8 mouse cellular contexts compared by ENCODE assay signal in the genomic region with DNA sequence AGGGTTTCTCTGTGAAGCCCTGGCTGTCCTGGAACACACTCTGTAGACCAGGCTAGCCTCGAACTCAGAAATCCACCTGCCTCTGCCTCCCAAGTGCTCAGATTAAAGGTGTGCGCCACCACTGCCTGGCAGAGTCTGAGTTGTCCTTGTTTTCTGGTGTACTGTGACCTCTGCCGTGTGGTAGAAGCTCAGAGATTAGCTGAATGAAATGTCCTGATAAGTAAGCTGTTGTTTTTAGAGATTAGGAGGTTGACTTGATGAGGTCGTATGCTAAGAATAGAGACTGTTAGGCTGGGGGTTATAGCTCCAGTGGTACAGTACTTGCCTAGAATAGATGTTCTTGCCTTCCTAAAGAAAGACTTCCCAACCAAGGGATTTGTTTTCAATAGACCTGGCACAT. TPM values are rescaled to one million over a fixed set of nuclear protein-coding genes. Genes with fewer than 3 reads are reported as not detected.
DNase-seq lines count a peak whose midpoint lies in the region; ATAC-seq and TF ChIP-seq lines count a peak whose summit lies in the region.

No protein-coding gene starts in this region.

- no peak for TF ChIP-seq POLR2A in limb, embryonic 14.5 days (IDR thresholded peaks at IDR 0.05; ENCODE audit: borderline replicate concordance, extremely low read depth, insufficient read depth, insufficient read length)

- peaks cover 32% of the 10 kb centered on the region for H3K4me1 ChIP-seq in lung, embryonic 15.5 days
- H3K4me1 ChIP-seq in forebrain, embryonic 14.5 days (ENCODE audit: control insufficient read depth, insufficient read depth, low read length): peaks cover 20% of the 10 kb centered on the region
- peaks cover 20% of the 10 kb centered on the region for H3K4me1 ChIP-seq in limb, embryonic 14.5 days (ENCODE audit: control insufficient read depth, insufficient read depth, low read length)
- peaks cover 26% of the 10 kb centered on the region for H3K4me1 ChIP-seq in stomach, embryonic 14.5 days (ENCODE audit: control insufficient read depth, insufficient read depth, low read length)

- H3K27me3 ChIP-seq in lung, embryonic 15.5 days: no peaks in the 10 kb centered on the region
- no peaks in the 10 kb centered on the region for H3K27me3 ChIP-seq in forebrain, embryonic 14.5 days (replicated peaks; ENCODE audit: control insufficient read depth, insufficient read depth, low read length)
- H3K27me3 ChIP-seq in limb, embryonic 14.5 days (ENCODE audit: control insufficient read depth, insufficient read depth, low read length): no peaks in the 10 kb centered on the region
- H3K27me3 ChIP-seq in stomach, embryonic 14.5 days (ENCODE audit: control insufficient read depth, insufficient read depth, low read length): no peaks in the 10 kb centered on the region

- no peak for DNase-seq in lung, postnatal 14 days
- DNase-seq in forebrain, embryonic 14.5 days (ENCODE audit: low spot score): no peak
- no peak for DNase-seq in limb, embryonic 14.5 days (ENCODE audit: low spot score)
- DNase-seq in left cerebral cortex, postnatal 14 days (ENCODE audit: low spot score in 2 of 2): no peak
- DNase-seq in adrenal gland, postnatal 4 days (ENCODE audit: low spot score in 2 of 2): no peak
- DNase-seq in cerebellum, postnatal 25 days: no peak

- peak overlapping the region; percentile 76 for H3K9ac ChIP-seq in lung, embryonic 15.5 days
- H3K9ac ChIP-seq in forebrain, embryonic 14.5 days (ENCODE audit: low read length): peak overlapping the region; percentile 88; the same call in 1 of the 2 replicates
- H3K9ac ChIP-seq in limb, embryonic 14.5 days (ENCODE audit: low read depth, low read length, severe bottlenecking): peak overlapping the region; percentile 98; the same call in 1 of the 2 replicates
- peak overlapping the region; percentile 60; the same call in 1 of the 2 replicates for H3K9ac ChIP-seq in stomach, embryonic 14.5 days (replicated peaks; ENCODE audit: low read depth, low read length)

- 66% methylated on average over 4 of the region's 4 CpGs for WGBS in lung, embryonic 15.5 days
- whole genome bisulfite sequencing in forebrain, embryonic 14.5 days: 85% methylated on average over 4 of the region's 4 CpGs
- WGBS in limb, embryonic 14.5 days: 90% methylated on average over 4 of the region's 4 CpGs
- WGBS in stomach, embryonic 14.5 days: 76% methylated on average over 4 of the region's 4 CpGs

- H3K9me3 ChIP-seq in lung, embryonic 15.5 days: no peaks in the 10 kb centered on the region
- no peaks in the 10 kb centered on the region for H3K9me3 ChIP-seq in forebrain, embryonic 14.5 days (replicated peaks; ENCODE audit: control insufficient read depth, low read length)
- H3K9me3 ChIP-seq in limb, embryonic 14.5 days (ENCODE audit: control insufficient read depth, low read length): no peaks in the 10 kb centered on the region
- no peaks in the 10 kb centered on the region for H3K9me3 ChIP-seq in stomach, embryonic 14.5 days (ENCODE audit: control insufficient read depth, low read depth, low read length)

- H3K4me3 ChIP-seq in lung, embryonic 15.5 days: peak overlapping the region; percentile 98
- H3K4me3 ChIP-seq in forebrain, embryonic 14.5 days (ENCODE audit: low read depth, low read length): peak overlapping the region; percentile 96
- H3K4me3 ChIP-seq in limb, embryonic 14.5 days (replicated peaks; ENCODE audit: low read length): peak overlapping the region; percentile 98
- H3K4me3 ChIP-seq in stomach, embryonic 14.5 days (ENCODE audit: low read depth, low read length): peak overlapping the region; percentile 87

- H3K36me3 ChIP-seq in lung, embryonic 15.5 days: peaks cover 16% of the 10 kb centered on the region; the same call in 1 of the 2 replicates
- H3K36me3 ChIP-seq in forebrain, embryonic 14.5 days (ENCODE audit: control insufficient read depth, insufficient read depth, low read length): peaks cover 32% of the 10 kb centered on the region
- H3K36me3 ChIP-seq in limb, embryonic 14.5 days (ENCODE audit: control insufficient read depth, insufficient read depth, low read length): peaks cover 27% of the 10 kb centered on the region
- peaks cover 21% of the 10 kb centered on the region for H3K36me3 ChIP-seq in stomach, embryonic 14.5 days (ENCODE audit: control insufficient read depth, insufficient read depth, low read length)

- intact Hi-C loops in left cerebral cortex, postnatal 14 days (cut with DNase I): no loop called here

- no peak for ATAC-seq in lung, embryonic 15.5 days (ENCODE audit: borderline replicate concordance, extremely low read depth, low FRiP score, low TSS enrichment)
- no peak for ATAC-seq in forebrain, embryonic 14.5 days
- ATAC-seq in limb, embryonic 14.5 days (ENCODE audit: low FRiP score, low read depth): no peak
- ATAC-seq in stomach, embryonic 14.5 days (ENCODE audit: insufficient number of reproducible peaks, insufficient read depth, low FRiP score, low read depth): no peak

- H3K27ac ChIP-seq in lung, embryonic 15.5 days: no peak overlapping the region
- H3K27ac ChIP-seq in forebrain, embryonic 14.5 days (ENCODE audit: low read depth, low read length): no peak overlapping the region
- no peak overlapping the region for H3K27ac ChIP-seq in limb, embryonic 14.5 days (replicated peaks; ENCODE audit: low read depth, low read length)
- no peak overlapping the region for H3K27ac ChIP-seq in stomach, embryonic 14.5 days (ENCODE audit: low read length)

- H3K4me2 ChIP-seq in lung, embryonic 15.5 days: peak overlapping the region; percentile 71
- peak overlapping the region; percentile 86 for H3K4me2 ChIP-seq in forebrain, embryonic 14.5 days (ENCODE audit: low read length)
- H3K4me2 ChIP-seq in limb, embryonic 14.5 days (replicated peaks; ENCODE audit: low read depth, low read length, severe bottlenecking): peak overlapping the region; percentile 83
- H3K4me2 ChIP-seq in stomach, embryonic 14.5 days (replicated peaks; ENCODE audit: low read depth, low read length): peak overlapping the region; percentile 93

RNA-seq across cellular contexts. Expression of gene Rhoa, which starts 1.2 kb away (rescaled TPM):
- polyA plus RNA-seq in lung, embryonic 15.5 days (2015; fragmentation: Nextera tagmentation; extraction: Ambion mirVana): 484 and 512 TPM in 2 replicates
- 276 and 307 TPM in 2 replicates for polyA plus RNA-seq in forebrain, embryonic 14.5 days (2014; fragmentation: Nextera tagmentation; extraction: Ambion mirVana)
- polyA plus RNA-seq in limb, embryonic 14.5 days (2012; rRNA removed): 214 and 240 TPM in 2 replicates
- polyA plus RNA-seq in limb, embryonic 14.5 days (2014; fragmentation: Nextera tagmentation; extraction: Ambion mirVana): 296 and 326 TPM in 2 replicates
- 308 and 334 TPM in 2 replicates for polyA plus RNA-seq in stomach, embryonic 14.5 days (2014; fragmentation: Nextera tagmentation; extraction: Ambion mirVana)
- 100 to 1,000 TPM; 185 to 197 TPM for total RNA-seq in left cerebral cortex, postnatal 14 days (2021)
- 100 to 1,000 TPM; 357 to 360 TPM for total RNA-seq in adrenal gland, postnatal 4 days (2021)

RNA-seq across cellular contexts. Expression of gene Tcta, which starts 1.2 kb away (rescaled TPM):
- 29.6 and 35.5 TPM in 2 replicates for polyA plus RNA-seq in lung, embryonic 15.5 days (2015; fragmentation: Nextera tagmentation; extraction: Ambion mirVana)
- 38.9 and 50.8 TPM in 2 replicates for polyA plus RNA-seq in forebrain, embryonic 14.5 days (2014; fragmentation: Nextera tagmentation; extraction: Ambion mirVana)
- 36.8 and 41.4 TPM in 2 replicates for polyA plus RNA-seq in limb, embryonic 14.5 days (2012; rRNA removed)
- 37.4 and 38.6 TPM in 2 replicates for polyA plus RNA-seq in limb, embryonic 14.5 days (2014; fragmentation: Nextera tagmentation; extraction: Ambion mirVana)
- 37.9 and 43.3 TPM in 2 replicates for polyA plus RNA-seq in stomach, embryonic 14.5 days (2014; fragmentation: Nextera tagmentation; extraction: Ambion mirVana)
- 10 to 100 TPM; 45.9 to 46.1 TPM for total RNA-seq in left cerebral cortex, postnatal 14 days (2021)
- total RNA-seq in adrenal gland, postnatal 4 days (2021): 10 to 100 TPM; 32.7 to 36.7 TPM

RNA-seq across cellular contexts. Expression of gene Amt, which starts 8.1 kb away (rescaled TPM):
- polyA plus RNA-seq in lung, embryonic 15.5 days (2015; fragmentation: Nextera tagmentation; extraction: Ambion mirVana): 19.7 and 20.5 TPM in 2 replicates
- polyA plus RNA-seq in forebrain, embryonic 14.5 days (2014; fragmentation: Nextera tagmentation; extraction: Ambion mirVana): 13.2 and 13.4 TPM in 2 replicates
- polyA plus RNA-seq in limb, embryonic 14.5 days (2012; rRNA removed): 28.2 and 29.7 TPM in 2 replicates
- polyA plus RNA-seq in limb, embryonic 14.5 days (2014; fragmentation: Nextera tagmentation; extraction: Ambion mirVana): 6.9 and 7.0 TPM in 2 replicates
- 21.3 and 27.4 TPM in 2 replicates for polyA plus RNA-seq in stomach, embryonic 14.5 days (2014; fragmentation: Nextera tagmentation; extraction: Ambion mirVana)
- total RNA-seq in left cerebral cortex, postnatal 14 days (2021): 10 to 100 TPM; 26.0 to 31.3 TPM
- total RNA-seq in adrenal gland, postnatal 4 days (2021): 10 to 100 TPM in 1 of 2 experiments, 1 to 10 TPM in 1; 9.5 to 10.8 TPM

RNA-seq across cellular contexts. Expression of gene Nicn1, which starts 14.5 kb away (rescaled TPM):
- polyA plus RNA-seq in lung, embryonic 15.5 days (2015; fragmentation: Nextera tagmentation; extraction: Ambion mirVana): 32.5 and 37.2 TPM in 2 replicates
- polyA plus RNA-seq in forebrain, embryonic 14.5 days (2014; fragmentation: Nextera tagmentation; extraction: Ambion mirVana): 113 and 126 TPM in 2 replicates
- 37.5 and 61.3 TPM in 2 replicates for polyA plus RNA-seq in limb, embryonic 14.5 days (2012; rRNA removed)
- polyA plus RNA-seq in limb, embryonic 14.5 days (2014; fragmentation: Nextera tagmentation; extraction: Ambion mirVana): 40.2 and 49.6 TPM in 2 replicates
- 44.2 and 46.9 TPM in 2 replicates for polyA plus RNA-seq in stomach, embryonic 14.5 days (2014; fragmentation: Nextera tagmentation; extraction: Ambion mirVana)
- 100 to 1,000 TPM; 108 to 118 TPM for total RNA-seq in left cerebral cortex, postnatal 14 days (2021)
- 10 to 100 TPM; 26.4 to 27.2 TPM for total RNA-seq in adrenal gland, postnatal 4 days (2021)

RNA-seq across cellular contexts. Expression of gene Gpx1, which starts 34.0 kb away (rescaled TPM):
- 654 and 708 TPM in 2 replicates for polyA plus RNA-seq in lung, embryonic 15.5 days (2015; fragmentation: Nextera tagmentation; extraction: Ambion mirVana)
- 455 and 521 TPM in 2 replicates for polyA plus RNA-seq in forebrain, embryonic 14.5 days (2014; fragmentation: Nextera tagmentation; extraction: Ambion mirVana)
- 476 and 533 TPM in 2 replicates for polyA plus RNA-seq in limb, embryonic 14.5 days (2012; rRNA removed)
- 686 and 718 TPM in 2 replicates for polyA plus RNA-seq in limb, embryonic 14.5 days (2014; fragmentation: Nextera tagmentation; extraction: Ambion mirVana)
- 676 and 679 TPM in 2 replicates for polyA plus RNA-seq in stomach, embryonic 14.5 days (2014; fragmentation: Nextera tagmentation; extraction: Ambion mirVana)
- 100 to 1,000 TPM in 1 of 2 experiments, 10 to 100 TPM in 1; 86.5 to 108 TPM for total RNA-seq in left cerebral cortex, postnatal 14 days (2021)
- 100 to 1,000 TPM; 473 to 481 TPM for total RNA-seq in adrenal gland, postnatal 4 days (2021)
